Mouse (Mus musculus) stomach, embryonic 16.5 days (tissue): ENCODE measurements around the gene Olfr495. TPM values are rescaled to one million over a fixed set of nuclear protein-coding genes. Genes with fewer than 3 reads are reported as not detected.

Source experiments
- ATAC-seq: fragments of 200-750 bp; cut with Nextera tagmentation; 2 replicates; pipeline ENCODE4 v1.8.0; 2017; ENCODE audit warnings: moderate number of reproducible peaks, moderate TSS enrichment; ENCODE audit not compliant: insufficient read depth, low FRiP score
- H3K27ac ChIP-seq: fragments of 300-500 bp; sonication (generic); 2 replicates; pipeline ENCODE4 v1.5.1; 2014; ENCODE audit warnings: low read length
- H3K27me3 ChIP-seq: fragments of 300-500 bp; sonication (generic); 2 replicates; pipeline ENCODE4 v1.6.1; 2014; ENCODE audit warnings: low read length, control low read depth, mixed read lengths; ENCODE audit not compliant: control insufficient read depth, insufficient read depth
- H3K36me3 ChIP-seq: fragments of 300-500 bp; sonication (generic); 2 replicates; pipeline ENCODE4 v1.6.1; 2014; ENCODE audit warnings: low read length; ENCODE audit not compliant: control insufficient read depth, insufficient read depth
- H3K4me1 ChIP-seq: fragments of 300-500 bp; sonication (generic); 2 replicates; pipeline ENCODE4 v1.6.1; 2014; ENCODE audit warnings: low read length, control low read depth, mixed read lengths; ENCODE audit not compliant: control insufficient read depth, insufficient read depth
- H3K4me2 ChIP-seq: fragments of 300-500 bp; sonication (generic); 2 replicates; pipeline ENCODE4 v1.6.1; 2014; ENCODE audit warnings: low read depth, low read length, mixed read lengths
- H3K4me3 ChIP-seq: fragments of 300-500 bp; sonication (generic); replicated peaks from 2 replicates; pipeline ENCODE4 v1.5.1; 2014; ENCODE audit warnings: mild to moderate bottlenecking, low read length
- H3K9ac ChIP-seq: fragments of 300-500 bp; sonication (generic); 2 replicates; pipeline ENCODE4 v1.6.1; 2014; ENCODE audit warnings: low read length
- H3K9me3 ChIP-seq: fragments of 300-500 bp; sonication (generic); replicated peaks from 2 replicates; pipeline ENCODE4 v1.6.1; 2016; ENCODE audit warnings: low read length, control low read depth; ENCODE audit not compliant: control insufficient read depth
- WGBS: fragments of 180-500 bp; shearing (Covaris S2); extraction: QIAGEN DNeasy Blood & Tissue Kit; methylation state at CpG from one replicate; pipeline ENCODE4 v1.1.7; 2014; 5-methylcytosine and 5-hydroxymethylcytosine counted together
- polyA plus RNA-seq: library from polyadenylated mRNA; unstranded; fragments of >200 nt; fragmentation: Nextera tagmentation; extraction: Ambion mirVana; gene quantifications from 2 replicates; pipeline ENCODE4 v1.2.1, GENCODE M21; 2015

The Olfr495 gene
- not detected in 2 replicates for polyA plus RNA-seq

- no peak within 1 kb of the TSS for H3K9ac ChIP-seq
- H3K4me2 ChIP-seq, result no peak within 1 kb of the TSS
- H3K9me3 ChIP-seq, result no peaks in the 10 kb centered on the region
- H3K4me1 ChIP-seq, result no peaks in the 10 kb centered on the region
- H3K27me3 ChIP-seq, result no peaks in the 10 kb centered on the region
- no peak within 1 kb of the TSS for H3K4me3 ChIP-seq
- no peak for ATAC-seq
- no peaks in the 10 kb centered on the region for H3K36me3 ChIP-seq
- 57% methylated on average over 1 of the region's 1 CpGs for WGBS
- H3K27ac ChIP-seq, result no peak within 1 kb of the TSS
Measured at GRCm38 (mm10) chr7:108392867-108393266, at the start of gene Olfr495. Olfr495 (plus strand) TSS chr7:108393167.

GRCm38 (mm10) chr7:108346879-108347278 lies 46.1 kb upstream of the Olfr495 start, which contains the start of gene Olfr493:
Olfr493 (minus strand) TSS chr7:108346979.
- ATAC-seq, result no peak
- H3K27ac ChIP-seq, result no peak within 1 kb of the TSS
- 63% methylated on average over 1 of the region's 1 CpGs for WGBS
- no peaks in the 10 kb centered on the region for H3K9me3 ChIP-seq
- no peaks in the 10 kb centered on the region for H3K36me3 ChIP-seq
- no peak within 1 kb of the TSS for H3K4me3 ChIP-seq
- H3K9ac ChIP-seq, result no peak within 1 kb of the TSS
- no peaks in the 10 kb centered on the region for H3K27me3 ChIP-seq
- H3K4me2 ChIP-seq, result no peak within 1 kb of the TSS
- no peaks in the 10 kb centered on the region for H3K4me1 ChIP-seq

GRCm38 (mm10) chr7:108365035-108365434 lies 27.9 kb upstream of the Olfr495 start, which contains the start of gene Olfr494:
Olfr494 (plus strand) TSS chr7:108365335.
- Histone ChIP-seq H3K4me1 (no peaks in the 10 kb centered on the region), H3K27ac (no peak within 1 kb of the TSS), H3K9me3 (no peaks in the 10 kb centered on the region), H3K4me2 (no peak within 1 kb of the TSS), H3K27me3 (no peaks in the 10 kb centered on the region), H3K4me3 (no peak within 1 kb of the TSS), H3K9ac (no peak within 1 kb of the TSS), H3K36me3 (no peaks in the 10 kb centered on the region)
- ATAC-seq, result no peak
- WGBS, result 77% methylated on average over 3 of the region's 3 CpGs

GRCm38 (mm10) chr7:108420121-108420520 lies 27.2 kb downstream of the Olfr495 start, which contains the start of gene Olfr497:
Olfr497 (plus strand) TSS chr7:108420421.
- no peaks in the 10 kb centered on the region for H3K9me3 ChIP-seq
- no peak within 1 kb of the TSS for H3K4me2 ChIP-seq
- 86% methylated on average over 2 of the region's 2 CpGs for WGBS
- no peaks in the 10 kb centered on the region for H3K27me3 ChIP-seq
- H3K36me3 ChIP-seq, result no peaks in the 10 kb centered on the region
- H3K27ac ChIP-seq, result no peak within 1 kb of the TSS
- no peaks in the 10 kb centered on the region for H3K4me1 ChIP-seq
- ATAC-seq, result no peak
- H3K9ac ChIP-seq, result no peak within 1 kb of the TSS
- no peak within 1 kb of the TSS for H3K4me3 ChIP-seq

Other genes starting within 250 kb of the Olfr495 start
- gene Olfr485, start 233.3 kb upstream of the Olfr495 start, polyA plus RNA-seq, result not detected in 2 replicates
- not detected in 2 replicates for gene Olfr486, start 220.4 kb upstream of the Olfr495 start, polyA plus RNA-seq
- gene Olfr487, start 178.5 kb upstream of the Olfr495 start, polyA plus RNA-seq, result not detected in 2 replicates
- not detected in 2 replicates for gene Olfr488, start 134.8 kb upstream of the Olfr495 start, polyA plus RNA-seq
- not detected in 2 replicates for gene Olfr490, start 104.2 kb upstream of the Olfr495 start, polyA plus RNA-seq
- not detected in 2 replicates for gene Olfr491, start 79.7 kb upstream of the Olfr495 start, polyA plus RNA-seq
- gene Olfr492, start 69.5 kb upstream of the Olfr495 start, polyA plus RNA-seq, result not detected in 2 replicates
- gene Olfr493, start 46.2 kb upstream of the Olfr495 start, polyA plus RNA-seq, result not detected in 2 replicates
- gene Olfr494, start 27.8 kb upstream of the Olfr495 start, polyA plus RNA-seq, result not detected in 2 replicates
- gene Olfr497, start 27.3 kb downstream of the Olfr495 start, polyA plus RNA-seq, result not detected in 2 replicates
- not detected in 2 replicates for gene Olfr498, start 72.2 kb downstream of the Olfr495 start, polyA plus RNA-seq
- gene Olfr502, start 131.9 kb downstream of the Olfr495 start, polyA plus RNA-seq, result not detected in 2 replicates
- not detected in 2 replicates for gene Olfr503, start 151.4 kb downstream of the Olfr495 start, polyA plus RNA-seq
- not detected in 2 replicates for gene Olfr504, start 172.6 kb downstream of the Olfr495 start, polyA plus RNA-seq
- gene Olfr506, start 217.6 kb downstream of the Olfr495 start, polyA plus RNA-seq, result not detected in 2 replicates
- not detected in 2 replicates for gene Olfr507, start 228.6 kb downstream of the Olfr495 start, polyA plus RNA-seq
- gene Olfr508, start 236.8 kb downstream of the Olfr495 start, polyA plus RNA-seq, result not detected in 2 replicates